Mouse (Mus musculus) hindbrain, embryonic 14.5 days (tissue): Measurements from ENCODE around the gene Slc7a8. TPM values are rescaled to one million over a fixed set of nuclear protein-coding genes. Genes with fewer than 3 reads are reported as not detected.

Experiments
- ATAC-seq: fragments of 200-750 bp; cut with Nextera tagmentation; 2 replicates; pipeline ENCODE4 v1.8.0; 2017; ENCODE audit warnings: moderate number of reproducible peaks, mild to moderate bottlenecking, moderate TSS enrichment, moderate library complexity; ENCODE audit not compliant: low FRiP score
- DNase-seq: peaks from one replicate; pipeline ENCODE4 v3.0.0-alpha.2; 2015; ENCODE audit warnings: low spot score
- H3K27ac ChIP-seq: fragments of 300-500 bp; sonication (generic); 2 replicates; pipeline ENCODE4 v1.5.1; 2014; ENCODE audit warnings: mild to moderate bottlenecking, moderate library complexity
- H3K27me3 ChIP-seq: fragments of 300-500 bp; sonication (generic); 2 replicates; pipeline ENCODE4 v1.6.1; 2014; ENCODE audit warnings: mild to moderate bottlenecking, low read length, mixed read lengths; ENCODE audit not compliant: control insufficient read depth, insufficient read depth
- H3K36me3 ChIP-seq: fragments of 300-500 bp; sonication (generic); replicated peaks from 2 replicates; pipeline ENCODE4 v1.6.1; 2014; ENCODE audit not compliant: control insufficient read depth, insufficient read depth
- H3K4me1 ChIP-seq: fragments of 300-500 bp; sonication (generic); replicated peaks from 2 replicates; pipeline ENCODE4 v1.6.1; 2014; ENCODE audit warnings: antibody characterized with exemption, low read length, mixed read lengths; ENCODE audit not compliant: control insufficient read depth, insufficient read depth
- H3K4me2 ChIP-seq: fragments of 300-500 bp; sonication (generic); replicated peaks from 2 replicates; pipeline ENCODE4 v1.6.1; 2014; ENCODE audit warnings: mild to moderate bottlenecking, moderate library complexity
- H3K4me3 ChIP-seq: fragments of 300-500 bp; sonication (generic); replicated peaks from 2 replicates; pipeline ENCODE4 v1.5.1; 2014; ENCODE audit warnings: mild to moderate bottlenecking, low read length
- H3K9ac ChIP-seq: fragments of 300-500 bp; sonication (generic); 2 replicates; pipeline ENCODE4 v1.6.1; 2014
- H3K9me3 ChIP-seq: fragments of 300-500 bp; sonication (generic); 2 replicates; pipeline ENCODE4 v1.6.1; 2016; ENCODE audit warnings: low read length; ENCODE audit not compliant: control insufficient read depth
- WGBS: fragments of 180-500 bp; shearing (Covaris S2); extraction: QIAGEN DNeasy Blood & Tissue Kit; methylation state at CpG from one replicate; pipeline ENCODE4 v1.1.7; 2014; 5-methylcytosine and 5-hydroxymethylcytosine counted together
- polyA plus RNA-seq: library from polyadenylated mRNA; unstranded; fragments of >200 nt; fragmentation: Nextera tagmentation; extraction: Ambion mirVana; gene quantifications from 2 replicates; pipeline ENCODE4 v1.2.1, GENCODE M21; 2014

Slc7a8 gene
- polyA plus RNA-seq, 1 experiment from 2014 or later = 9.8 TPM

- Histone ChIP-seq H3K4me2 (no peak overlapping the region), H3K36me3 (no peaks in the 10 kb centered on the region), H3K9ac (no peak overlapping the region), H3K27me3 (no peaks in the 10 kb centered on the region), H3K4me1 (no peaks in the 10 kb centered on the region), H3K9me3 (no peaks in the 10 kb centered on the region), H3K27ac (no peak overlapping the region), H3K4me3 (no peak overlapping the region)
- 87% methylated on average over 4 of the region's 4 CpGs for WGBS
- DNase-seq (no peak), ATAC-seq (no peak)
Observed at GRCm38 (mm10) chr14:54802428-54802827, 20.7 kb upstream of the Slc7a8 start.

DNA sequence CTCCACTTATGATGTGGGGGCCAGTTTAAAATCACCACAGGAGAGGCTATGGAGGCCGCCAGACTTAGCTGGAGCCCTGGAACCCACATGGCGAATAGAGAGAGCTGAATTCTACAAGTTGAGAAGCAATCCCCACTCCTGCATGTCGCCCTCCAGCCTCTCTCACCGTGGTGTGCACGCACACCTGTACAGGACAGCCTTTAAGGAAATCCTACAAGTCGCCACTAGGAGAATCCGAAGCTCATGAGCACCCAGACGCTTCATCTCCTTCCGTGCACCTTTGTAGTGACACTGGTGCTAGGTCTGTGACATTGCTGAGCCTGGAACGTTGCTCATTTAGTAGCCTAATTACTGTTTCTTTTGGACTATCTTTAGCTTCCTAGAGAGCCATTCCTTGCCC is 17.9 kb upstream of the Slc7a8 start:
- Histone ChIP-seq H3K9ac (no peak overlapping the region), H3K27ac (no peak overlapping the region), H3K4me3 (no peak overlapping the region), H3K4me2 (no peak overlapping the region), H3K9me3 (no peaks in the 10 kb centered on the region), H3K36me3 (no peaks in the 10 kb centered on the region), H3K27me3 (no peaks in the 10 kb centered on the region), H3K4me1 (no peaks in the 10 kb centered on the region)
- 56% methylated on average over 10 of the region's 10 CpGs for WGBS
- DNase-seq = no peak
- ATAC-seq = no peak

- DNase-seq = no peak
- Histone ChIP-seq H3K4me2 (no peak overlapping the region), H3K9me3 (no peaks in the 10 kb centered on the region), H3K4me1 (no peaks in the 10 kb centered on the region), H3K36me3 (no peaks in the 10 kb centered on the region), H3K27me3 (no peaks in the 10 kb centered on the region), H3K4me3 (no peak overlapping the region), H3K9ac (no peak overlapping the region), H3K27ac (no peak overlapping the region)
- ATAC-seq = no peak
- 92% methylated on average over 15 of the region's 15 CpGs for WGBS
Observed at GRCm38 (mm10) chr14:54796760-54797159, 15.0 kb upstream of the Slc7a8 start.

GRCm38 (mm10) chr14:54795901-54796300 is 14.2 kb upstream of the Slc7a8 start:
- 83% methylated on average over 1 of the region's 1 CpGs for WGBS
- no peaks in the 10 kb centered on the region for H3K4me1 ChIP-seq
- no peak overlapping the region for H3K4me3 ChIP-seq
- H3K9ac ChIP-seq = no peak overlapping the region
- no peaks in the 10 kb centered on the region for H3K27me3 ChIP-seq
- H3K36me3 ChIP-seq = no peaks in the 10 kb centered on the region
- H3K4me2 ChIP-seq = no peak overlapping the region
- H3K9me3 ChIP-seq = no peaks in the 10 kb centered on the region
- H3K27ac ChIP-seq = no peak overlapping the region
- DNase-seq = no peak
- no peak for ATAC-seq

GRCm38 (mm10) chr14:54793894-54794830 is 12.4 kb upstream of the Slc7a8 start:
- H3K4me1 ChIP-seq = no peaks in the 10 kb centered on the region
- no peak overlapping the region for H3K4me2 ChIP-seq
- no peak overlapping the region for H3K27ac ChIP-seq
- DNase-seq (no peak), ATAC-seq (no peak)
- no peaks in the 10 kb centered on the region for H3K9me3 ChIP-seq
- H3K27me3 ChIP-seq = no peaks in the 10 kb centered on the region
- H3K4me3 ChIP-seq = no peak overlapping the region
- H3K36me3 ChIP-seq = no peaks in the 10 kb centered on the region
- 84% methylated on average over 8 of the region's 8 CpGs for WGBS
- H3K9ac ChIP-seq = no peak overlapping the region

GRCm38 (mm10) chr14:54793351-54793750 is 11.6 kb upstream of the Slc7a8 start:
- no peaks in the 10 kb centered on the region for H3K36me3 ChIP-seq
- H3K27me3 ChIP-seq = no peaks in the 10 kb centered on the region
- no peaks in the 10 kb centered on the region for H3K4me1 ChIP-seq
- H3K27ac ChIP-seq = no peak overlapping the region
- H3K9me3 ChIP-seq = no peaks in the 10 kb centered on the region
- no peak overlapping the region for H3K4me2 ChIP-seq
- ATAC-seq (no peak), DNase-seq (no peak)
- no peak overlapping the region for H3K9ac ChIP-seq
- no peak overlapping the region for H3K4me3 ChIP-seq
- 76% methylated on average over 1 of the region's 1 CpGs for WGBS

DNA sequence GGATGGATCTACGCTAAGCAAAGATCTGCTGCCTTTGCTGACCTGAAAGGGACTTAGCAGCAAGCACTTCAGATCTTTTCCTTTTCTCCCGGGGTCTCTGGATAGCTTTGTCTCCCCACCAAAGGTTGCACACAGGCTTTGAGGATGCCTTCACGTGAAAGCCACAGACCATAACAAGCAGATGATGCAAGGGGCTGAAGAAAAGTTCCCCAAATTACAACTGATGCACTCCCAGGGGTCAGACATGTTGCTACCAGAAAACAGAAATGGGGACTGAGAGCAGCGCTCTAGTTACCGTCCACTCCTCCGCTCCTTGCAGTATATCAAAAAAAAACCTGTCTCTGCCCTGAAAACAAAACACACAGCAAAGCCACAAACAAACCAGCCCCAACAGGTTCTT is 10.4 kb upstream of the Slc7a8 start:
- Histone ChIP-seq H3K4me2 (no peak overlapping the region), H3K4me1 (no peaks in the 10 kb centered on the region), H3K36me3 (no peaks in the 10 kb centered on the region), H3K4me3 (no peak overlapping the region), H3K9me3 (no peaks in the 10 kb centered on the region), H3K27ac (no peak overlapping the region), H3K9ac (no peak overlapping the region), H3K27me3 (no peaks in the 10 kb centered on the region)
- DNase-seq (no peak), ATAC-seq (no peak)
- 79% methylated on average over 6 of the region's 6 CpGs for WGBS

DNA sequence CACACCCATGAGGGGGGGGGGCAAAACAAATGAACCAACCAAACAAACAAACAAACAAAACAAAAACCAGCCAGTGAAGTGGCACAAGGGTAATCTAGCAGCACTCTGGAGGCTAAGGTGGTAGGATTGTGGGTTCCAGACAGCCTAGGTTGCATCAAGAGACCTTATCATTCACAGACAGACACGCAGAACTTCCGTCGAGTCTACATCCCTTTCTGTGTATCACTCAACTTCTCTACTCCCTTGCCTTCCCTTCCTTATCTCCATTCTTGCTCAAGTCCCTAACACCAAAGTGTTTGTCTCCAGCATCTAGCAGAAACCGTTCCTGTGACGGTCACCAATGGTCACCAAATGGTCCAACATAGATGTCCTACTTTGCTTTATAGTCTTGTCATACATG is 6.5 kb upstream of the Slc7a8 start:
- WGBS = 92% methylated on average over 5 of the region's 5 CpGs
- no peak for ATAC-seq
- Histone ChIP-seq H3K36me3 (no peaks in the 10 kb centered on the region), H3K4me2 (no peak overlapping the region), H3K9ac (no peak overlapping the region), H3K27me3 (no peaks in the 10 kb centered on the region), H3K9me3 (no peaks in the 10 kb centered on the region), H3K4me3 (no peak overlapping the region), H3K4me1 (no peaks in the 10 kb centered on the region), H3K27ac (no peak overlapping the region)
- DNase-seq = no peak

DNA sequence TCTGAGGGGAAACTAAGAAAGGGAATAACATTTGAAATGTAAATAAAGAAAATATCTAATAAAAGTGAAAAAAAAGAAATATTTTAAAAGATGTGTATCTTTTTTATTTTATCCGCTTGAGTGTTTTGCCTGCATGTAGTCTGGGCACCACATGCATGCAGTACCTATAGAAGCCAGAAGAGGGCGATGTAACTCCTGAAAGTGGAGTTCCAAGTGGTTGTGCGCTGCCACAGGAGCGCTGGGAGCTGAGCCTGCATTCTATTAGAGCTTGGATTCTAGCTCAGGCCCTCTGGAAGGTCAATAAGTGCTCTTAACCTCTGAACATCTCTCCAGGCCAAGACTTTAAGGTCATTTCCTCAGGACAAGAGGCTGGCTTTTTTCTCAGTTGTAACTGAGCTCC is 5.5 kb upstream of the Slc7a8 start:
- Histone ChIP-seq H3K27ac (no peak overlapping the region), H3K4me1 (no peaks in the 10 kb centered on the region), H3K9me3 (no peaks in the 10 kb centered on the region), H3K27me3 (0 out of 2 replicates have a peak, but pooled peaks cover 5% of the 10 kb centered on the region), H3K4me3 (no peak overlapping the region), H3K36me3 (no peaks in the 10 kb centered on the region), H3K4me2 (no peak overlapping the region), H3K9ac (no peak overlapping the region)
- whole genome bisulfite sequencing = 43% methylated on average over 4 of the region's 4 CpGs
- ATAC-seq (no peak), DNase-seq (no peak)
